Mouse (Mus musculus): Measurements from ENCODE around the gene Lmtk3.

DNA sequence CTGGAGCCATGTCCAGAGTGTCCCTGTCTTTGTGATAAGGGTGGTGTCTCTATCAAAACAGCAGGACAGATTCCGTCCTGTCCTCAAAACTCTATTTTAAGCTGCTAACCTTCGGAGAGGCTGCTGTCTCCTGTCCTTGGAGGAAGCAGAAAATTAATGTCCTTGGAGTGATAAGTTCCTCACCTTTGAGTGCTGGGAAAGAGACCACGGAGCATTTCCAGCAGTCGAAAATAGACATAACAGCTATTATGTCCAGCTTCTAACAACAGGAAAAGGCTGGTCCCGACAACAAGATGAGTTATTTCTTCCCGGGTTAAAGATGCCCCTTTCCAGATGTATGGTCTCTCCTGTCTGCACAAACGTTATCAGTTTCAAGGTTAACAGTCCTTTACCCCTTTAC lies 8.3 kb upstream of the Lmtk3 start:
- TF ChIP-seq CTCF (conservative IDR thresholded peaks at IDR 0.05; ENCODE audit: insufficient read depth, insufficient read length, low read depth, low read length), result no peak
- TF ChIP-seq POLR2A (IDR thresholded peaks at IDR 0.05; ENCODE audit: low read depth, low read length), result no peak
